Mouse (Mus musculus) left cerebral cortex, postnatal 14 days (tissue): ENCODE results near the gene Tns2. TPM values are rescaled to one million over a fixed set of nuclear protein-coding genes. Genes with fewer than 3 reads are reported as not detected.
"Not testable (repeated sequence)": the region's sequence is repeated elsewhere in the genome, so short reads cannot be mapped to it uniquely, and the experiment has no call there.

Experiments used
- DNase-seq, 2 experiments: peaks; one replicate each; pipeline ENCODE4 v3.0.0; 2021 to 2022; ENCODE audit warnings: low spot score in 2 of 2, mixed read lengths in 1 of 2
- intact Hi-C: fragments of 180-260 bp; cut with DNase I; formaldehyde crosslinking; loops from one replicate; pipeline ENCODE4 v1.15.1; 2025
- total RNA-seq, 2 experiments: library from RNA; stranded (reverse); gene quantifications; 2 replicates each; pipeline ENCODE4 v1.2.3; 2021

Gene Tns2
- total RNA-seq, 2 experiments from 2014 or later, result 14.4 to 18.5 TPM

- intact Hi-C loops, result no loop called here
- no peak for DNase-seq
Observed at GRCm38 (mm10) chr15:102150301-102151135, 50.3 kb downstream of the Tns2 start, which contains the start of gene Soat2. Gene Soat2, plus strand, starts transcription at chr15:102150526.

- intact Hi-C loops, result no loop called here
- DNase-seq, result no peak
Observed at GRCm38 (mm10) chr15:102152646-102153045, 52.4 kb downstream of the Tns2 start.

GRCm38 (mm10) chr15:102155006-102155405 lies 54.8 kb downstream of the Tns2 start:
- intact Hi-C loops, DNase-seq: not testable (repeated sequence)

DNA sequence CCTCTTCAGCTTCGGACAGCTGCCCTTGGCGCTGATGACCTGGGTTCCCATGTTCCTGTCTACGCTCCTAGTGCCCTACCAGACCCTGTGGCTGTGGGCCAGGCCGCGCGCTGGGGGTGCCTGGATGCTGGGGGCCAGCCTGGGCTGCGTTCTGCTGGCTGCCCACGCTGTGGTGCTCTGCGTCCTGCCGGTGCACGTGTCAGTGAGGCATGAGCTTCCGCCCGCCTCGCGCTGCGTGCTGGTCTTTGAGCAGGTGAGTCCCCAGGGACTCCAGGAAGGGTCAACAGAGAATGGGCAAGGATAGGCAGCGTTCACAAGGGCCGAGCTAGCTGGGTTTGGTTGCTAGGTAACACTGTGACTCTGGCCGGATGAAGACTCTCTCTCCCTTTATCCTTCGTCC lies 56.6 kb downstream of the Tns2 start:
- no peak for DNase-seq
- intact Hi-C loops, result no loop called here

GRCm38 (mm10) chr15:102160415-102161060 lies 60.3 kb downstream of the Tns2 start:
- intact Hi-C loops, result no loop called here
- no peak for DNase-seq

DNA sequence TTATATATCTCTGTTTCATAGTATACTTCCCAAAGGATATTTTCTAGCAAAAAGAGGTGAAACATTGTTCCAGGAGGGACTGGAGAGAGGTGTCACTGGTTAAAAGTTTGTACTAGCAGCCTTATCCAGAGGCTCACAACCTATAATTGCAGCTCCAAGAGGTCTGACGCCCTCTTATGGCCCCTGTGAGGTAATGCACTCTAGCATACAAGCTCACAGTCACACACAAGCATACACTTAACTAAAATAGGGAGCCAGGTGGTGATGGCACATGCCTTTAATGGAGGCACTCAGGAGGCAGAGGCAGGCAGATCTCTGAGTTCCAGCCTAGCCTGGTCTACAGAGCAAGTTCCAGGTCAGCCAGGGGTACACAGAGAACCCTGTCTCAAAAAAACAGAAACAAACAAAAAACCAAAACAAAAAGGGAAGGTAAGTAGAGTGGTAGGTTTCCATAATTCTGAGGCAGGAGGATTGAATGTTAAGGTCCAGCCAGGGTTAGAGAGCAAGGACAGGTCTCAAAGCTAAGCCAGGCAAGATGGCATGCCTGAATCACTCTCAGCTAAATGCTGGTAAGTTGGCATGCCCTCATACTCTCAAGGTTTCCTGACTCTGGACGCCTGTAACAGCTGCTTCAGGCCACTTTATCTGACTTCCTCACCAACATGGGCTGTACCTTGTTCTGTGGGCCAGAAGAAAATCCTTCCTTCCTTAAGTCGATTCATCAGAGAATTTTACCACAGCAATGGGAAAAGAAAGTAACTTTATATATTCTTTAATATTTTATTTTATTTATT lies 63.9 kb downstream of the Tns2 start:
- no peak for DNase-seq
- intact Hi-C loops, result no loop called here

DNA sequence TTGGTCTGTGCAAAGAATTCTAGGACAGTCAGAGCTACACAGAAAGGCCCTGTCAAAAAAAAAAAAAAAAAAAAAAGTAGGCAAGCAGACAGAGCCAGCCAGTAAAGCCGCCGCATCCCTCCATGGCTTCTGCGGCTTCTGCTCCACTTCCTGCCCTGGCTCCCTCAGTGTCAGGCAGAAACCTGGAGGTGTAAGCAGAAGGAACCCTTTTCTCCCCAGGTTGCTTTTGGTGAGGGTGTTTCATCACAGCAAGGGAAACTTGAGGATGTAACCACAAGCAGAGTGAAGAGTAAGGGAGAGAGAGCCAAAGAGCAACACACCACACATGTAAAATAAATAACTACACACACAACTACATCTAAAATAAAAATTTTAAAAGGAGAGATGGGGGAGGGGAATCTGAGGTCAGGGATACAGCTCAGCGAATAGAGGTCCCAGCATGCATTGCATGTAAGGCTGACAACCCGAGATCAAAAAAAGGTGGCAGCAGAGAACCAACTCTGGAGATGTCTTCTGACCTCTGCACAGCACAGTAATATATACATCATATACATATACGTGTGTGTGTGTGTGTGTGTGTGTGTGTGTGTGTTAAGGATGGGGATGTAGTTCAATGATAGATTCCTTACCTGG lies 65.4 kb downstream of the Tns2 start:
- DNase-seq, result no peak
- intact Hi-C loops, result no loop called here

Other genes with a start within 250 kb of the Tns2 start
- gene Krt1, start 249.6 kb upstream of the Tns2 start, total RNA-seq, result 1 to 10 TPM; 3.3 TPM
- gene Krt77, start 230.7 kb upstream of the Tns2 start, total RNA-seq, result 10 to 100 TPM; 10.9 to 14.7 TPM
- gene Krt76, start 207.5 kb upstream of the Tns2 start, total RNA-seq, result not detected
- gene Krt4, start 175.7 kb upstream of the Tns2 start, total RNA-seq, result not detected
- gene Krt79, start 160.1 kb upstream of the Tns2 start, total RNA-seq, result not detected
- gene Krt78, start 146.1 kb upstream of the Tns2 start, total RNA-seq, result not detected
- not detected for gene Krt8, start 95.9 kb upstream of the Tns2 start, total RNA-seq
- gene Krt18, start 72.2 kb upstream of the Tns2 start, total RNA-seq, result under 1 TPM; 0.24 to 0.85 TPM
- 100 to 1,000 TPM; 167 to 168 TPM for gene Eif4b, start 26.6 kb upstream of the Tns2 start, total RNA-seq
- gene Spryd3, start 35.8 kb downstream of the Tns2 start, total RNA-seq, result 100 to 1,000 TPM; 143 to 152 TPM
- gene Igfbp6, start 43.9 kb downstream of the Tns2 start, total RNA-seq, result 10 to 100 TPM; 11.9 to 13.5 TPM
- not detected for gene Soat2, start 50.1 kb downstream of the Tns2 start, total RNA-seq
- gene Zfp740, start 102.8 kb downstream of the Tns2 start, total RNA-seq, result 10 to 100 TPM; 55.2 to 61.6 TPM
- 10 to 100 TPM; 29.7 to 30.4 TPM for gene Csad, start 104.3 kb downstream of the Tns2 start, total RNA-seq
- gene Itgb7, start 131.5 kb downstream of the Tns2 start, total RNA-seq, result 1 to 10 TPM in 1 of 2 experiments, under 1 TPM in 1; 0.99 to 1.2 TPM
- gene Rarg, start 157.1 kb downstream of the Tns2 start, total RNA-seq, result 1 to 10 TPM; 8.3 to 9.4 TPM
- gene Gm9918, start 170.2 kb downstream of the Tns2 start, total RNA-seq, result not detected
- 10 to 100 TPM; 36.8 to 40.6 TPM for gene Mfsd5, start 179.0 kb downstream of the Tns2 start, total RNA-seq
- gene Espl1, start 195.9 kb downstream of the Tns2 start, total RNA-seq, result 1 to 10 TPM; 1.8 to 2.3 TPM
- gene Pfdn5, start 225.7 kb downstream of the Tns2 start, total RNA-seq, result 100 to 1,000 TPM; 313 to 315 TPM
- gene Myg1, start 231.3 kb downstream of the Tns2 start, total RNA-seq, result 10 to 100 TPM; 48.2 to 51.4 TPM